Mouse (Mus musculus): Measurements from ENCODE around the gene Atl1.

DNA sequence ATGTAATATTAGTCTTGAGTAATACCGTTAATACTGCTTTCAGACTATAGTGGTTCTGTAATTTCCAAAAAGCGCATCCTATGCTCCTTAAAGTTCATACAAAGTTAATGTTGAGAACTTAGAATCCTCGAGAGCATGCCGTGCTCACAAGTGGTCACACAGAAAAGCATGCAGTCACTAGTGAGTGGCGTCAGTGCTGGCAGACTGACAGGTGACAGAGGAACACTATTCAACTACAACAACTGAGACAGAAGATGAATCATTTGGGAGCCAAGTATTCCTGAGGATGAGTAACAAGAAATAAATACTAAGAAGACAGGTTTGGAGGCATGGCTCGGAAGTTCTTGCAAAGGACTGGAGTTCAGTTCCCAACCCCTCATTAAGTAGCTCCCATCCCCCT is 74.7 kb downstream of the Atl1 start:
- TF ChIP-seq CTCF (IDR thresholded peaks at IDR 0.05), result no peak
- TF ChIP-seq EP300 (IDR thresholded peaks at IDR 0.05), result no peak

All from lung, postnatal 0 days (tissue).